Mouse (Mus musculus): ENCODE measurements at regions not wholly inside any gene's neighbourhood (a gene's known extent, or its start where the extent isn't known, plus 50 kb on each side); places are given as distances from the start of the nearest gene placed in this dataset.

- DNase-seq: peak; percentile 67
- ATAC-seq (ENCODE audit: insufficient read depth): no peak
- Histone ChIP-seq H3K4me3 (ENCODE audit: low read depth, low read length) (no peak overlapping the region), H3K27ac (ENCODE audit: low read depth) (no peak overlapping the region), H3K4me1 (ENCODE audit: insufficient read depth) (no peaks in the 10 kb centered on the region), H3K36me3 (ENCODE audit: insufficient read depth) (no peaks in the 10 kb centered on the region), H3K4me2 (no peak overlapping the region), H3K9ac (no peak overlapping the region), H3K27me3 (ENCODE audit: insufficient read depth, low read length) (no peaks in the 10 kb centered on the region), H3K9me3 (ENCODE audit: low read depth, low read length) (no peaks in the 10 kb centered on the region)
- 89% methylated on average over 7 of the region's 7 CpGs for WGBS
- no peak for TF ChIP-seq CTCF (IDR thresholded peaks at IDR 0.05; ENCODE audit: low read depth)
These were observed 265.4 kb upstream of the Atp2b1 start for GRCm38 (mm10) chr10:98648710-98649245.

- Histone ChIP-seq H3K9ac (no peak overlapping the region), H3K36me3 (ENCODE audit: insufficient read depth) (no peaks in the 10 kb centered on the region), H3K9me3 (ENCODE audit: low read depth, low read length) (no peaks in the 10 kb centered on the region), H3K4me3 (ENCODE audit: low read depth, low read length) (no peak overlapping the region), H3K27ac (ENCODE audit: low read depth) (no peak overlapping the region), H3K27me3 (ENCODE audit: insufficient read depth, low read length) (no peaks in the 10 kb centered on the region), H3K4me2 (no peak overlapping the region), H3K4me1 (ENCODE audit: insufficient read depth) (no peaks in the 10 kb centered on the region)
- no peak for TF ChIP-seq CTCF (IDR thresholded peaks at IDR 0.05; ENCODE audit: low read depth)
- 60% methylated on average over 4 of the region's 4 CpGs for whole genome bisulfite sequencing
- ATAC-seq (ENCODE audit: insufficient read depth): peak; percentile 74; the same call in 1 of the 2 replicates
- DNase-seq: peak; percentile 50
These were observed 263.7 kb upstream of the Atp2b1 start for GRCm38 (mm10) chr10:98650533-98650932.

DNA sequence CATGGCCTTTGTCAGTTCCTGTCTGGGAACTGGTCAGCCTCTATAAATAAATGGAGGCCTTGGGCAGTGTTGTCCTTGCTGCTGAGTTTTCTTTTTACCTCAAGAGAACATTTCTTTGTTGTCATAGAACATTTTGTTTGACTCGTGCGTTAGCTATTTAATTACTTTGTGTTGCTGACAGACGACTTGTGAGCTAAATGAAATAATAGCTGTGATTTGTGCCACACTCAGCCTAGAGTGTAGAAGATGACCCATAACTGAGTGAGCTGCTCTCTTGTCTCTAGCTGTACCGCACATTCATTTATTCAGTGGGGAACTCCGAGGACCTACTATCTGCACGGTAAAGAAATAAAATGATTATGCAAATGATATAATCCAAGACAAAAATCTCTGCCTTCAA is 263.1 kb upstream of the Atp2b1 start:
- no peak overlapping the region for H3K9ac ChIP-seq
- ATAC-seq (ENCODE audit: insufficient read depth) (no peak), DNase-seq (peak; percentile 51)
- H3K4me2 ChIP-seq: no peak overlapping the region
- no peaks in the 10 kb centered on the region for H3K36me3 ChIP-seq (ENCODE audit: insufficient read depth)
- H3K9me3 ChIP-seq (ENCODE audit: low read depth, low read length): no peaks in the 10 kb centered on the region
- no peaks in the 10 kb centered on the region for H3K27me3 ChIP-seq (ENCODE audit: insufficient read depth, low read length)
- no peaks in the 10 kb centered on the region for H3K4me1 ChIP-seq (ENCODE audit: insufficient read depth)
- no peak for TF ChIP-seq CTCF (IDR thresholded peaks at IDR 0.05; ENCODE audit: low read depth)
- H3K27ac ChIP-seq (ENCODE audit: low read depth): no peak overlapping the region
- no peak overlapping the region for H3K4me3 ChIP-seq (ENCODE audit: low read depth, low read length)
- WGBS: 49% methylated on average over 6 of the region's 6 CpGs

DNA sequence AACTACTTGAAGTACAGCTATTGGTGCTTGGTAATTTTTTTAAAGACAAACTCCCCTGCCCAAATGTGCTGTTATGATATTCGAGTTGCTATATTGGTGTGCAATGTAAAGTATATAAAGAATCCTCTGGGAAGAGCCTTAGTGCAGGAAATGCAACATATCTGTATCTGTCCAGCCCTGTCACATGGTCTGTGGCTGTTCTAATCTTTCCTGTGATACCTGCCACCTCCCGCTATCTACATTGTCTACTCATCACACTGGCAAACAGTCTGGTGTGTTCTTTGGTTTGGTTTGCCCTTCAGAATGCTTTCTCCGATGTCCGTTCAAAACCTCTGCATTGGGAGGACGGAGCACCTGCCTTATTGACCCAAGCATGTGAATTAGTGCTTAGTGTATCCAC is 262.6 kb upstream of the Atp2b1 start:
- Histone ChIP-seq H3K4me1 (ENCODE audit: insufficient read depth) (no peaks in the 10 kb centered on the region), H3K4me2 (no peak overlapping the region), H3K9ac (no peak overlapping the region), H3K27ac (ENCODE audit: low read depth) (no peak overlapping the region), H3K36me3 (ENCODE audit: insufficient read depth) (no peaks in the 10 kb centered on the region), H3K9me3 (ENCODE audit: low read depth, low read length) (no peaks in the 10 kb centered on the region), H3K27me3 (ENCODE audit: insufficient read depth, low read length) (no peaks in the 10 kb centered on the region), H3K4me3 (ENCODE audit: low read depth, low read length) (no peak overlapping the region)
- TF ChIP-seq CTCF (IDR thresholded peaks at IDR 0.05; ENCODE audit: low read depth): no peak
- 80% methylated on average over 5 of the region's 5 CpGs for WGBS
- DNase-seq (no peak), ATAC-seq (ENCODE audit: insufficient read depth) (no peak)

DNA sequence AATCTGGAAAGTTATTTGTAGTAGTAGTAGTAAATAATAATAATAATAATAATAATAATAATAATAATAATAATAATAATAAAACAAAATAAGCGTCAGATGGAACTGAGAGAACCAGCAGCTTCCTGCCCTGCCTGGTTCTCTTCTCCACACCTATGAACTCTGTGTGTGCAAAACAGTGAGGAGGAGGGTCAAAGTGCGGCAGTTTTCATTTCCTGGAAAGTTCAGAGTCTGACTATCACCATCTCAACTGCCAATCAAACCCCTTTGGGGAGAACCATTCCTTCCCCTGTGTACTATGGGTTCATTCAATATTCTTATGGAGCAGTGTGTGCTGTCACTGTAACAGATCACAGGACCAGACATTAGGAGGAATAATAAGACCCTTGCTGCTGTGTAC is 262.1 kb upstream of the Atp2b1 start:
- Histone ChIP-seq H3K4me1 (ENCODE audit: insufficient read depth) (no peaks in the 10 kb centered on the region), H3K9ac (no peak overlapping the region), H3K4me2 (no peak overlapping the region), H3K27ac (ENCODE audit: low read depth) (no peak overlapping the region), H3K4me3 (ENCODE audit: low read depth, low read length) (no peak overlapping the region), H3K36me3 (ENCODE audit: insufficient read depth) (no peaks in the 10 kb centered on the region), H3K9me3 (ENCODE audit: low read depth, low read length) (no peaks in the 10 kb centered on the region), H3K27me3 (ENCODE audit: insufficient read depth, low read length) (no peaks in the 10 kb centered on the region)
- no peak for TF ChIP-seq CTCF (IDR thresholded peaks at IDR 0.05; ENCODE audit: low read depth)
- DNase-seq (no peak), ATAC-seq (ENCODE audit: insufficient read depth) (no peak)
- WGBS: 87% methylated on average over 2 of the region's 2 CpGs

DNA sequence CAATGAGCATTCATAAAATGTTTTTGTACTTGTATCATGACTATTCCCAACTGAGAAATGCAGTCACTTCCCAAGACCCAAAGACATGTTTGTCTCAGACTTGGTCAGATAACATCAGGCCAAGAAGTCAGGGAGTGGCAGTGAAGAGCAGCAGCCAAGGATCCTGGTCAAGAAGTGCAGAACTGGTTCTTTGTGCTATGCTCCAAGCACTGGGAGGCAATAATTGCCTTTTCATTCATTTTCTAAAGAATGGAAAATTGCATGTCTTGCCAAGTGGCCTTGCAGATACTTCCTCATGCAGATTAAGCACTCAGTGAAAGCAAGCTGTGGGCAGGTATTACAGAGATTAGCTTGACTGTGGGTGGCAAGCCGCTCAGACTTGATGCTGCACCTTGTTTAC is 253.5 kb upstream of the Atp2b1 start:
- 38% methylated on average over 1 of the region's 1 CpGs for WGBS
- Histone ChIP-seq H3K9me3 (ENCODE audit: low read depth, low read length) (no peaks in the 10 kb centered on the region), H3K4me2 (no peak overlapping the region), H3K4me3 (ENCODE audit: low read depth, low read length) (no peak overlapping the region), H3K4me1 (ENCODE audit: insufficient read depth) (no peaks in the 10 kb centered on the region), H3K27me3 (ENCODE audit: insufficient read depth, low read length) (no peaks in the 10 kb centered on the region), H3K36me3 (ENCODE audit: insufficient read depth) (no peaks in the 10 kb centered on the region), H3K9ac (no peak overlapping the region), H3K27ac (ENCODE audit: low read depth) (no peak overlapping the region)
- ATAC-seq (ENCODE audit: insufficient read depth) (no peak), DNase-seq (no peak)
- TF ChIP-seq CTCF (IDR thresholded peaks at IDR 0.05; ENCODE audit: low read depth): no peak

GRCm38 (mm10) chr10:98665936-98666505 is 248.2 kb upstream of the Atp2b1 start:
- no peak overlapping the region for H3K4me3 ChIP-seq (ENCODE audit: low read depth, low read length)
- DNase-seq (no peak), ATAC-seq (ENCODE audit: insufficient read depth) (no peak)
- H3K27me3 ChIP-seq (ENCODE audit: insufficient read depth, low read length): no peaks in the 10 kb centered on the region
- no peaks in the 10 kb centered on the region for H3K36me3 ChIP-seq (ENCODE audit: insufficient read depth)
- H3K27ac ChIP-seq (ENCODE audit: low read depth): no peak overlapping the region
- H3K4me1 ChIP-seq (ENCODE audit: insufficient read depth): no peaks in the 10 kb centered on the region
- 93% methylated on average over 3 of the region's 3 CpGs for WGBS
- no peaks in the 10 kb centered on the region for H3K9me3 ChIP-seq (ENCODE audit: low read depth, low read length)
- TF ChIP-seq CTCF (IDR thresholded peaks at IDR 0.05; ENCODE audit: low read depth): no peak
- no peak overlapping the region for H3K9ac ChIP-seq
- H3K4me2 ChIP-seq: no peak overlapping the region
